Mouse (Mus musculus) spleen, adult 2 months (tissue): ENCODE measurements around the gene Amph.

Experiments
- CTCF ChIP-seq: fragments of 200-500 bp; IDR thresholded peaks from 2 replicates; pipeline ENCODE4 v1.5.1; 2011; ENCODE audit warnings: mild to moderate bottlenecking, inconsistent platforms; ENCODE audit not compliant: insufficient read depth, insufficient read length, insufficient replicate concordance; ENCODE audit errors: extremely low read depth
- POLR2A ChIP-seq: fragments of 200-500 bp; IDR thresholded peaks from 2 replicates; pipeline ENCODE4 v1.6.1; 2011; ENCODE audit warnings: low read depth, low read length, inconsistent platforms

GRCm38 (mm10) chr13:19177662-19178259 lies 229.8 kb downstream of the Amph start:
- TF ChIP-seq CTCF (peak; percentile 63; the same call in 1 of the 2 replicates), POLR2A (no peak)
